Mouse (Mus musculus) liver, embryonic 14.5 days (tissue): ENCODE data around the gene Rcc1l.

Experiments used
- CTCF ChIP-seq: IDR thresholded peaks from 2 replicates; pipeline ENCODE4 v1.5.1; 2016; ENCODE audit warnings: antibody characterized with exemption, low read depth, control low read depth
- EP300 ChIP-seq: IDR thresholded peaks from 2 replicates; pipeline ENCODE4 v1.6.1; 2016; ENCODE audit warnings: antibody characterized with exemption, low read depth

DNA sequence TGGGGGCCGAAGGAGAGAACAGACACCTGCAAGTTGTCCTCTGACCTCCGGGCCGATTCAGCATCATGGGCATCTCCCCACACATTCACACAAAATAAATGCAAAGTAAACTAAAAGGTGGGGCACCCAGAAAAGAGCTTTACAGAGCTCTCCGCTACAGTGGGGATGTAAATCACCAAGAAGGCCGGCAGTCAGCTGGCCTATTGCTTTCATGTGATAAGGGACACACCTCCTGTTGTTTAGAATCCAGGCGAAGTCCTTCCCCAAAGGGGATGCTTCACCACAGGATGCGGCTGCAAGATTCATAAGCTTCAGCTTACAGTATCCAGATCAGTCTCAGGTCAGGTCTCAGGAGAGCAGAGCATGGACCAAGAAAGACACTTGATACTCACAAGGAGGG lies 2.0 kb upstream of the Rcc1l start:
- TF ChIP-seq CTCF = no peak
- TF ChIP-seq EP300 = no peak
